Comparison of ENCODE assay signal across 10 mouse cellular contexts in genomic region chr11:116071510-116071909, GRCm38 (mm10). TPM values are rescaled to one million over a fixed set of nuclear protein-coding genes. Genes with fewer than 3 reads are reported as not detected.
DNase-seq lines count a peak whose midpoint lies in the region; ATAC-seq and TF ChIP-seq lines count a peak whose summit lies in the region.
"Had no signal": no experiment of that assay in that cellular context is flagged by ENCODE, and none has a peak within 500 bp of the region (broad histone marks: within the 10 kb centered on the region; RNA-seq: fewer than 3 reads in every experiment).

No protein-coding gene starts in this region.

- H3K27me3 ChIP-seq in testis, adult 2 months (ENCODE audit: control insufficient read depth, insufficient read depth, low read length): no peaks in the 10 kb centered on the region
- no peaks in the 10 kb centered on the region for H3K27me3 ChIP-seq in lung, postnatal 0 days (replicated peaks; ENCODE audit: insufficient read depth, low read length)
- H3K27me3 ChIP-seq in midbrain, embryonic 16.5 days (ENCODE audit: control insufficient read depth, insufficient read depth, low read depth, low read length): no peaks in the 10 kb centered on the region
- H3K27me3 ChIP-seq: neural tube, embryonic 12.5 days had no signal

- no peak overlapping the region for H3K9ac ChIP-seq in lung, postnatal 0 days (replicated peaks; ENCODE audit: low read depth)
- no peak overlapping the region for H3K9ac ChIP-seq in midbrain, embryonic 16.5 days (ENCODE audit: low read depth, low read length)
- H3K9ac ChIP-seq: neural tube, embryonic 12.5 days had no signal

- no peaks in the 10 kb centered on the region for H3K36me3 ChIP-seq in testis, adult 2 months (ENCODE audit: control insufficient read depth, insufficient read depth, low read length)
- no peaks in the 10 kb centered on the region for H3K36me3 ChIP-seq in lung, postnatal 0 days (ENCODE audit: insufficient read depth, low read length)
- no peaks in the 10 kb centered on the region for H3K36me3 ChIP-seq in midbrain, embryonic 16.5 days (ENCODE audit: control insufficient read depth, insufficient read depth, low read length)
- H3K36me3 ChIP-seq: neural tube, embryonic 12.5 days had no signal

- WGBS in lung, postnatal 0 days: 51% methylated on average over 5 of the region's 5 CpGs
- 64% methylated on average over 5 of the region's 5 CpGs for WGBS in midbrain, embryonic 16.5 days

- H3K4me3 ChIP-seq in testis, adult 2 months (ENCODE audit: control insufficient read depth, low read depth, low read length): no peak overlapping the region
- no peak overlapping the region for H3K4me3 ChIP-seq in lung, postnatal 0 days (ENCODE audit: low read depth, low read length)
- no peak overlapping the region for H3K4me3 ChIP-seq in midbrain, embryonic 16.5 days (ENCODE audit: low read depth, low read length)
- H3K4me3 ChIP-seq: erythroblast, embryonic 14.5 days; neural tube, embryonic 12.5 days had no signal

- TF ChIP-seq EP300 in lung, postnatal 0 days (IDR thresholded peaks at IDR 0.05): no peak

- H3K4me2 ChIP-seq in lung, postnatal 0 days (replicated peaks; ENCODE audit: low read depth, low read length): no peak overlapping the region
- no peak overlapping the region for H3K4me2 ChIP-seq in midbrain, embryonic 16.5 days (ENCODE audit: low read length)
- H3K4me2 ChIP-seq: neural tube, embryonic 12.5 days had no signal

- no peak overlapping the region for H3K27ac ChIP-seq in testis, adult 2 months (ENCODE audit: control insufficient read depth, insufficient read depth, low read depth, low read length)
- H3K27ac ChIP-seq in lung, postnatal 0 days (ENCODE audit: low read length): no peak overlapping the region
- H3K27ac ChIP-seq in midbrain, embryonic 16.5 days (ENCODE audit: low read length): no peak overlapping the region
- H3K27ac ChIP-seq: neural tube, embryonic 12.5 days had no signal

- H3K4me1 ChIP-seq in testis, adult 2 months (ENCODE audit: control insufficient read depth, insufficient read depth, low read length): no peaks in the 10 kb centered on the region; the same call in 1 of the 2 replicates
- H3K4me1 ChIP-seq in lung, postnatal 0 days (ENCODE audit: insufficient read depth, low read depth, low read length): no peaks in the 10 kb centered on the region
- no peaks in the 10 kb centered on the region for H3K4me1 ChIP-seq in midbrain, embryonic 16.5 days (ENCODE audit: control insufficient read depth, insufficient read depth, low read length)
- H3K4me1 ChIP-seq: neural tube, embryonic 12.5 days had no signal

- peak; percentile 52; the same call in 1 of the 2 replicates for TF ChIP-seq CTCF in testis, adult 2 months (IDR thresholded peaks at IDR 0.05; ENCODE audit: control insufficient read depth, insufficient read depth, insufficient replicate concordance, low read depth, low read length)
- TF ChIP-seq CTCF in lung, postnatal 0 days (IDR thresholded peaks at IDR 0.05): peak; percentile 62

- TF ChIP-seq POLR2A in testis, adult 2 months (IDR thresholded peaks at IDR 0.05; ENCODE audit: control insufficient read depth, low read depth, low read length): no peak

- no peaks in the 10 kb centered on the region for H3K9me3 ChIP-seq in lung, postnatal 0 days (ENCODE audit: low read length)
- H3K9me3 ChIP-seq in midbrain, embryonic 16.5 days (replicated peaks; ENCODE audit: control insufficient read depth, low read length, poor library complexity, severe bottlenecking): no peaks in the 10 kb centered on the region
- H3K9me3 ChIP-seq: neural tube, embryonic 12.5 days had no signal

- DNase-seq in cerebellum, postnatal 10 days: peak; percentile 58 to 63
- DNase-seq in cerebellum, adult 11 months: no peak
- no peak for DNase-seq in testis, postnatal 10 days (ENCODE audit: low spot score)
- DNase-seq in lung, postnatal 0 days (ENCODE audit: low spot score): no peak
- no peak for DNase-seq in ovary, postnatal 14 days (ENCODE audit: low spot score)
- DNase-seq in gastrocnemius, postnatal 4 days (ENCODE audit: low spot score in 2 of 2): no peak

- ATAC-seq in lung, postnatal 0 days: no peak
- ATAC-seq in midbrain, embryonic 16.5 days: no peak

RNA-seq across cellular contexts. Expression of gene Unc13d, which starts 6.3 kb away (rescaled TPM):
- 3.4 and 3.8 TPM in 2 replicates for polyA plus RNA-seq in testis, adult 2 months (2012; rRNA removed)
- 14.9 and 25.3 TPM in 2 replicates for polyA plus RNA-seq in lung, postnatal 0 days (2015; fragmentation: Nextera tagmentation; extraction: Ambion mirVana)
- 1 to 10 TPM; 1.1 to 2.0 TPM for total RNA-seq in gastrocnemius, postnatal 4 days (2021)
- polyA plus RNA-seq in midbrain, embryonic 16.5 days (2015; fragmentation: Nextera tagmentation; extraction: Ambion mirVana): 0.78 and 0.93 TPM in 2 replicates

RNA-seq across cellular contexts. Expression of gene Wbp2, which starts 15.3 kb away (rescaled TPM):
- polyA plus RNA-seq in testis, adult 2 months (2012; rRNA removed): 253 and 269 TPM in 2 replicates
- 84.8 and 108 TPM in 2 replicates for polyA plus RNA-seq in lung, postnatal 0 days (2015; fragmentation: Nextera tagmentation; extraction: Ambion mirVana)
- total RNA-seq in gastrocnemius, postnatal 4 days (2021): 10 to 100 TPM; 63.0 to 63.4 TPM
- polyA plus RNA-seq in midbrain, embryonic 16.5 days (2015; fragmentation: Nextera tagmentation; extraction: Ambion mirVana): 159 and 206 TPM in 2 replicates

RNA-seq across cellular contexts. Expression of gene Unk, which starts 41.4 kb away (rescaled TPM):
- 21.3 and 21.5 TPM in 2 replicates for polyA plus RNA-seq in testis, adult 2 months (2012; rRNA removed)
- polyA plus RNA-seq in lung, postnatal 0 days (2015; fragmentation: Nextera tagmentation; extraction: Ambion mirVana): 14.5 and 15.0 TPM in 2 replicates
- total RNA-seq in gastrocnemius, postnatal 4 days (2021): 10 to 100 TPM; 25.9 to 26.0 TPM
- polyA plus RNA-seq in midbrain, embryonic 16.5 days (2015; fragmentation: Nextera tagmentation; extraction: Ambion mirVana): 36.4 and 36.6 TPM in 2 replicates

RNA-seq across cellular contexts. Expression of gene H3f3b, which starts 43.7 kb away (rescaled TPM):
- polyA plus RNA-seq in testis, adult 2 months (2012; rRNA removed): 276 and 330 TPM in 2 replicates
- polyA plus RNA-seq in lung, postnatal 0 days (2015; fragmentation: Nextera tagmentation; extraction: Ambion mirVana): 1,667 and 1,708 TPM in 2 replicates
- total RNA-seq in gastrocnemius, postnatal 4 days (2021): 100 to 1,000 TPM; 383 to 437 TPM
- polyA plus RNA-seq in midbrain, embryonic 16.5 days (2015; fragmentation: Nextera tagmentation; extraction: Ambion mirVana): 2,051 and 2,173 TPM in 2 replicates

RNA-seq across cellular contexts. Expression of gene Trim47, which starts 55.5 kb away (rescaled TPM):
- 6.6 and 8.3 TPM in 2 replicates for polyA plus RNA-seq in testis, adult 2 months (2012; rRNA removed)
- polyA plus RNA-seq in lung, postnatal 0 days (2015; fragmentation: Nextera tagmentation; extraction: Ambion mirVana): 26.3 and 28.8 TPM in 2 replicates
- 10 to 100 TPM; 48.1 to 48.8 TPM for total RNA-seq in gastrocnemius, postnatal 4 days (2021)
- 9.5 and 12.7 TPM in 2 replicates for polyA plus RNA-seq in midbrain, embryonic 16.5 days (2015; fragmentation: Nextera tagmentation; extraction: Ambion mirVana)

Comparison
In these comparisons a context has a peak if more than half of its experiments do, and no peak if none do; other contexts are left out.
1. DNase-seq: peak in cerebellum, postnatal 10 days (2 of 2); none in cerebellum, adult 11 months (single experiment), testis, postnatal 10 days (single experiment), lung, postnatal 0 days (single experiment), ovary, postnatal 14 days (single experiment) and gastrocnemius, postnatal 4 days (0 of 2).